Mouse (Mus musculus): ENCODE data around the gene Spop. TPM values are rescaled to one million over a fixed set of nuclear protein-coding genes. Genes with fewer than 3 reads are reported as not detected.
"Not testable (repeated sequence)": the region's sequence is repeated elsewhere in the genome, so short reads cannot be mapped to it uniquely, and the experiment has no call there.

Gene Spop
- polyA plus RNA-seq, 1 experiment from 2014 or later, result 168 TPM

DNA sequence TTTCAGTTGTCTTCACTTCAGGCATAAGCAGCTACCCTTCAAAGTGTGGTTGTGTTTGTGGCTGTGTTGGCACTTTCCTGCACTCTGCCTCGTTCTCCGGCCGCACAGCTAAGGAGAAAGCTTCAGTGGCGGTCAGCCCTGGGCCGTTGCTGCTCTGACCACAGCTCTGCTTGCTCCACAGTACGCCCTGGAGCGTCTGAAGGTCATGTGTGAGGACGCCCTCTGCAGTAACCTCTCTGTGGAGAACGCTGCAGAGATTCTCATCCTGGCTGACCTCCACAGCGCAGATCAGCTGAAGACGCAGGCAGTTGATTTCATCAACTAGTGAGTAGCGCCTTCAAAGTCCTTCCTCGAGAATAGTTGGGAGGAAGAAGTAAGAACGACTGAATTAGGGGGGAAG lies 76.2 kb downstream of the Spop start:
- WGBS, result 81% methylated on average over 14 of the region's 14 CpGs
- Histone ChIP-seq H3K4me1 (no peaks in the 10 kb centered on the region), H3K27ac (no peak overlapping the region), H3K4me2 (no peak overlapping the region), H3K36me3 (peaks cover 86% of the 10 kb centered on the region), H3K9ac (no peak overlapping the region), H3K9me3 (no peaks in the 10 kb centered on the region), H3K4me3 (no peak overlapping the region), H3K27me3 (no peaks in the 10 kb centered on the region)
- ATAC-seq (ENCODE audit: insufficient number of reproducible peaks, low FRiP score, low TSS enrichment, low read depth), result no peak

GRCm38 (mm10) chr11:95492256-95492655 lies 78.4 kb downstream of the Spop start:
- 93% methylated on average over 4 of the region's 4 CpGs for WGBS
- no peak overlapping the region for H3K4me3 ChIP-seq
- H3K36me3 ChIP-seq, result peaks cover 70% of the 10 kb centered on the region
- no peaks in the 10 kb centered on the region for H3K4me1 ChIP-seq
- H3K9ac ChIP-seq, result no peak overlapping the region
- H3K4me2 ChIP-seq, result no peak overlapping the region
- H3K27ac ChIP-seq, result no peak overlapping the region
- no peaks in the 10 kb centered on the region for H3K9me3 ChIP-seq
- no peaks in the 10 kb centered on the region for H3K27me3 ChIP-seq
- no peak for ATAC-seq (ENCODE audit: insufficient number of reproducible peaks, low FRiP score, low TSS enrichment, low read depth)

DNA sequence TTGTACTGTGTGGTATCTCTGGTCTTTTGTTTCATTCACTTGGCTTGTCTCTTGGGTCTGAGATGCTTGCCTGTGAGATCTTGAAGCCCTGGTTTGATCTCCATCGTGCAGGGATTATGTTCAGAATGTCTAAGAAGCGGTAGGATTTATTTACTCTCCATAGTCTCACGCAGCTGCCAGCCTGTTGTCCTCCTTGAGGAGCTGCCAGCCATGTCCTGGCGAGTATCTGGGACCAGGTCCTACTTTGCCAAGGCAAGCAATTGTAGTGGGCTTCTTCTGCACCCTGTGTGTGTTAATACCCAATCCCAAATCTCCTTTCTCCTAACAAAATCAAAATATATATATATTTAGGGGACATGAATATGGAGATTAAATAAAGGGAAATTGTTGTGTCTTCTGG lies 79.1 kb downstream of the Spop start:
- H3K9ac ChIP-seq, result no peak overlapping the region
- ATAC-seq (ENCODE audit: insufficient number of reproducible peaks, low FRiP score, low TSS enrichment, low read depth), result no peak
- H3K27me3 ChIP-seq, result no peaks in the 10 kb centered on the region
- H3K36me3 ChIP-seq, result peaks cover 71% of the 10 kb centered on the region
- H3K9me3 ChIP-seq, result no peaks in the 10 kb centered on the region
- H3K4me3 ChIP-seq, result no peak overlapping the region
- no peak overlapping the region for H3K4me2 ChIP-seq
- no peaks in the 10 kb centered on the region for H3K4me1 ChIP-seq
- 89% methylated on average over 4 of the region's 4 CpGs for WGBS
- H3K27ac ChIP-seq, result no peak overlapping the region

GRCm38 (mm10) chr11:95493950-95494349 lies 80.1 kb downstream of the Spop start:
- no peak overlapping the region for H3K27ac ChIP-seq
- no peak for ATAC-seq (ENCODE audit: insufficient number of reproducible peaks, low FRiP score, low TSS enrichment, low read depth)
- H3K27me3 ChIP-seq, result no peaks in the 10 kb centered on the region
- no peaks in the 10 kb centered on the region for H3K4me1 ChIP-seq
- no peak overlapping the region for H3K4me2 ChIP-seq
- WGBS, result 82% methylated on average over 9 of the region's 9 CpGs
- no peak overlapping the region for H3K4me3 ChIP-seq
- no peaks in the 10 kb centered on the region for H3K9me3 ChIP-seq
- H3K36me3 ChIP-seq, result peaks cover 66% of the 10 kb centered on the region
- H3K9ac ChIP-seq, result no peak overlapping the region

DNA sequence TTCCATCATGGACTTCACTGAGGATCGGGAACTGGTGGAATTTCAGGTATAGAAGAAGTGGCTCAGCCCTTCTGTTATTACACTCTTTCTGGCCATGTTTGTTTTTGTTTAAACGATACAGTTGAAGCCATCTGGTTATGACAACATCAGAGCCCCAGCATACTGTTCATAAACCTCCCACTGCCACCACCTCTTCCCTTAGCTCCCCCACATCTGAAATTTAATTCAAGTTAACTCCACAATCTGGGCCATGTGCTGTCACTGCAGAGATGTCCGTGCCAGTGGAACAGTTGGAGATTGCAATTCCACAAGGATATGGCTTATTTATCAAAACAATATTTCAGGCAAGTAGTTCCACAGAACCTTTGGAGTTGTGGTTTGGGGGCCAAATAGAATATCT lies 80.5 kb downstream of the Spop start:
- H3K27me3 ChIP-seq, result no peaks in the 10 kb centered on the region
- H3K4me3 ChIP-seq, result no peak overlapping the region
- H3K27ac ChIP-seq, result no peak overlapping the region
- peaks cover 61% of the 10 kb centered on the region for H3K36me3 ChIP-seq
- no peaks in the 10 kb centered on the region for H3K9me3 ChIP-seq
- ATAC-seq (ENCODE audit: insufficient number of reproducible peaks, low FRiP score, low TSS enrichment, low read depth), result no peak
- H3K4me1 ChIP-seq, result no peaks in the 10 kb centered on the region
- no peak overlapping the region for H3K9ac ChIP-seq
- H3K4me2 ChIP-seq, result no peak overlapping the region
- WGBS, result 76% methylated on average over 3 of the region's 3 CpGs

- no peak overlapping the region for H3K9ac ChIP-seq
- no peak overlapping the region for H3K27ac ChIP-seq
- H3K4me2 ChIP-seq, result no peak overlapping the region
- H3K9me3 ChIP-seq, result no peaks in the 10 kb centered on the region
- no peaks in the 10 kb centered on the region for H3K4me1 ChIP-seq
- H3K36me3 ChIP-seq, result peaks cover 46% of the 10 kb centered on the region
- ATAC-seq (ENCODE audit: insufficient number of reproducible peaks, low FRiP score, low TSS enrichment, low read depth), result no peak
- H3K4me3 ChIP-seq, result no peak overlapping the region
- WGBS, result 89% methylated on average over 9 of the region's 9 CpGs
- H3K27me3 ChIP-seq, result no peaks in the 10 kb centered on the region
Observed at GRCm38 (mm10) chr11:95495883-95496282, 82.0 kb downstream of the Spop start.

- Histone ChIP-seq H3K9me3 (no peaks in the 10 kb centered on the region), H3K4me1 (no peaks in the 10 kb centered on the region), H3K27ac (no peak overlapping the region), H3K27me3 (no peaks in the 10 kb centered on the region), H3K4me3 (no peak overlapping the region), H3K36me3 (peaks cover 31% of the 10 kb centered on the region), H3K4me2 (no peak overlapping the region), H3K9ac (no peak overlapping the region)
- no peak for ATAC-seq (ENCODE audit: insufficient number of reproducible peaks, low FRiP score, low TSS enrichment, low read depth)
- WGBS, result 88% methylated on average over 5 of the region's 5 CpGs
Observed at GRCm38 (mm10) chr11:95497921-95498320, 84.0 kb downstream of the Spop start.

GRCm38 (mm10) chr11:95500412-95500811 lies 86.5 kb downstream of the Spop start:
- WGBS, result 55% methylated on average over 4 of the region's 4 CpGs
- Histone ChIP-seq H3K27me3 (no peaks in the 10 kb centered on the region), H3K9me3 (no peaks in the 10 kb centered on the region), H3K4me2 (no peak overlapping the region), H3K9ac (no peak overlapping the region), H3K36me3 (peaks cover 13% of the 10 kb centered on the region; the same call in 1 of the 2 replicates), H3K27ac (no peak overlapping the region), H3K4me3 (no peak overlapping the region), H3K4me1 (peaks cover 8% of the 10 kb centered on the region; the same call in 1 of the 2 replicates)
- ATAC-seq (ENCODE audit: insufficient number of reproducible peaks, low FRiP score, low TSS enrichment, low read depth), result no peak

DNA sequence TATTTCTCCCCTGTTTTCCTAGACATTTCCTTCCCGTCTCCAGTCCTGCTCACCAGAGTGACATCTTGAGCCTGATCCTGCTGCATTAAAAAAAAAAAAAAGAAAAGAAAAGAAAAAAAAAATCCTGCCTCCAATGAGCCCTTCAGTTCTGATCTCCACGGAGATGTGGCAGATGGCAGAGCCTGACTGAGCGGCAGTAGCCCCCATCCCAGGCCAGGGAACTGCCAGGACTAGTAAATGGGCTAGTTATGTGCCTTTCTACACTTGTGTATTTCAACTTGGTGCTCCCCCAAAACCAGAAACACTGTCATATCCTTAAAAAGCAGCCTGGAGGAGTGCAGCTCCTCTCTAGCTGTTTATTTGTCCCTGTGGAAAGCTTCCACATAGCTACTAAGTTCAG lies 87.0 kb downstream of the Spop start:
- Histone ChIP-seq H3K4me3 (no peak overlapping the region), H3K27ac (no peak overlapping the region), H3K27me3 (no peaks in the 10 kb centered on the region), H3K9ac (no peak overlapping the region), H3K4me1 (peaks cover 8% of the 10 kb centered on the region; the same call in 1 of the 2 replicates), H3K36me3 (peaks cover 12% of the 10 kb centered on the region; the same call in 1 of the 2 replicates), H3K4me2 (no peak overlapping the region), H3K9me3 (no peaks in the 10 kb centered on the region)
- WGBS, result 44% methylated on average over 3 of the region's 3 CpGs
- ATAC-seq (ENCODE audit: insufficient number of reproducible peaks, low FRiP score, low TSS enrichment, low read depth), result no peak

- 84% methylated on average over 8 of the region's 8 CpGs for WGBS
Observed at GRCm38 (mm10) chr11:95501826-95502225, 87.9 kb downstream of the Spop start.

DNA sequence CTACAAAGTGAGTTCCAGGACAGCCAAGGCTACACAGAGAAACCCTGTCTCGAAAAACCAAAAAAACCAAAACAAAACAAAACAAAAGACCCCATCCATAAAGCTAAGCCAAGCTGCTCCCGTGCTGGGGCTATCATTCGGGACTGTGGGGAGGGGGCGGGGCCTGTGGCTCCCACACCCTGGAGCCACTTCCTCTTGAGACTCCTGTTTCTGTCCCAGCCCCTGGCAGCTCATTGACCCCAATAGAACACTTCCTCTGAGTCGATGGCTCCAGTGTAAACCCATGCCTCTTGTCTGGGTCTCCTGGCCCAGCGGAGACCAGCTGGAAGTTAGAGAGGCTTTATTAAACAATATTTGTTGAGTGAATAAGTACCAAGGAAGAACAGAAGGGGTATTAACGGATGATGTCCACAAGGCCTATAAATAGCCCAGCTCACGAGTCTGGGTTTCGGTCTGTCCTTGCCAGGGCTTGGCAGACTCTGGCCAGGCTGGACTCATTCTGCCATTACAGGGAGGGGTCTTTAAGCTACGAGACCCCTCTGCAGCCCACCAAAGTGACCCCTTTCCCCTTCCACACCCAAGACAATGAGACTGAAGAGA lies 89.8 kb downstream of the Spop start:
- ATAC-seq (ENCODE audit: insufficient number of reproducible peaks, low FRiP score, low TSS enrichment, low read depth), result no peak
- 55% methylated on average over 10 of the region's 10 CpGs for WGBS
- H3K36me3 ChIP-seq, result no peaks in the 10 kb centered on the region
- H3K4me1 ChIP-seq, result peaks cover 16% of the 10 kb centered on the region
- H3K27ac ChIP-seq, result no peak overlapping the region
- H3K27me3 ChIP-seq, result no peaks in the 10 kb centered on the region
- no peak overlapping the region for H3K9ac ChIP-seq
- H3K4me3 ChIP-seq, result no peak overlapping the region
- H3K9me3 ChIP-seq, result no peaks in the 10 kb centered on the region
- no peak overlapping the region for H3K4me2 ChIP-seq

More at GRCm38 (mm10) chr11:95501826-95502225, 87.9 kb downstream of the Spop start:
- H3K27me3 ChIP-seq; ATAC-seq (ENCODE audit: insufficient number of reproducible peaks, low FRiP score, low TSS enrichment, low read depth); H3K4me3 ChIP-seq; H3K4me1 ChIP-seq; H3K9ac ChIP-seq; H3K4me2 ChIP-seq; H3K27ac ChIP-seq; H3K9me3 ChIP-seq: not testable (repeated sequence)
- peaks cover 12% of the 10 kb centered on the region; the same call in 1 of the 2 replicates for H3K36me3 ChIP-seq

DNA sequence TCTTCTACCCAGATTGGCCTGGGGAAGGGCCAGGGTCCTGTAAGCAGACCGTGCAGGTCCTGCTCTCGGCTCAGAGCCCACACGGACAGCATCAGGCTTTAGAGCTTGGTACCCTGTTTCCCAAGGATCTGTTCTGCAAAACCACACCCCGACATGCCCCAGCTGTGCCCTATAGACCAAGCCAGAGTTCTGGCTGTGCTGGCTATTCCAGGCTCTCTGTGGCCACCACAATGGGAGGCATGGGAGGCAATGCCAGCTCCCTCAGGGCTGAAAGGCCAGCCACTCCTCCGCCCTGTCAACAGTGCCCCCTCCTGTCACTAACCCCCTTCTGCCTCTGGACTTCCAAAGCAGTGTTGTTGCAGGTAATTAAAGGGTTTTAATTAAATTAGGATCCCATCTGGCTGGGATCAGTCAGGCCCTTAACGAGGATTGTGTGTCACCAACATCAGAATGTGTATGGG lies 90.4 kb downstream of the Spop start:
- Histone ChIP-seq H3K9ac (no peak overlapping the region), H3K36me3 (no peaks in the 10 kb centered on the region), H3K4me1 (peaks cover 16% of the 10 kb centered on the region), H3K4me2 (no peak overlapping the region), H3K27me3 (no peaks in the 10 kb centered on the region), H3K9me3 (no peaks in the 10 kb centered on the region), H3K27ac (no peak overlapping the region), H3K4me3 (no peak overlapping the region)
- 57% methylated on average over 6 of the region's 6 CpGs for WGBS
- no peak for ATAC-seq (ENCODE audit: insufficient number of reproducible peaks, low FRiP score, low TSS enrichment, low read depth)

Measured in limb, embryonic 15.5 days (tissue).